Mouse (Mus musculus) layer of hippocampus, adult 18-20 months (tissue): Measurements from ENCODE around the gene Nmrk1. TPM values are rescaled to one million over a fixed set of nuclear protein-coding genes. Genes with fewer than 3 reads are reported as not detected.

Experiments used
- total RNA-seq, 2 experiments: library from RNA; stranded (reverse); gene quantifications; 2 replicates each; pipeline ENCODE4 v1.2.3; 2021

The Nmrk1 gene
- total RNA-seq, 2 experiments from 2014 or later, result 8.7 to 9.3 TPM

Other genes with a start within 250 kb of the Nmrk1 start
- 10 to 100 TPM; 25.0 to 27.0 TPM for gene Ostf1, start 127 bp upstream of the Nmrk1 start, total RNA-seq
- 10 to 100 TPM; 11.0 to 11.6 TPM for gene Carnmt1, start 38.8 kb downstream of the Nmrk1 start, total RNA-seq
- 10 to 100 TPM; 23.6 to 24.1 TPM for gene D030056L22Rik, start 81.2 kb downstream of the Nmrk1 start, total RNA-seq
- gene Trpm6, start 118.0 kb downstream of the Nmrk1 start, total RNA-seq, result under 1 TPM; 0.15 to 0.30 TPM